In genomic region chr15:17932573-17932972, GRCm38 (mm10) we compare ENCODE assay signal across 31 mouse cellular contexts.
DNase-seq lines count a peak whose midpoint lies in the region; ATAC-seq and TF ChIP-seq lines count a peak whose summit lies in the region.
"Had no signal": no experiment of that assay in that cellular context is flagged by ENCODE, and none has a peak within 500 bp of the region (broad histone marks: within the 10 kb centered on the region; RNA-seq: fewer than 3 reads in every experiment).

No protein-coding gene starts in this region.

- H3K4me2 ChIP-seq in forebrain, embryonic 14.5 days (ENCODE audit: low read length): no peak overlapping the region
- no peak overlapping the region for H3K4me2 ChIP-seq in forebrain, postnatal 0 days (ENCODE audit: low read depth)
- H3K4me2 ChIP-seq in hindbrain, postnatal 0 days (ENCODE audit: low read depth, low read length): no peak overlapping the region
- H3K4me2 ChIP-seq in hindbrain, embryonic 14.5 days (replicated peaks): no peak overlapping the region
- H3K4me2 ChIP-seq in neural tube, embryonic 14.5 days (ENCODE audit: low read depth, low read length): no peak overlapping the region
- H3K4me2 ChIP-seq: embryonic facial prominence, embryonic 13.5 days; heart, embryonic 12.5 days; heart, embryonic 15.5 days; intestine, embryonic 15.5 days had no signal

- no peaks in the 10 kb centered on the region for H3K27me3 ChIP-seq in forebrain, embryonic 14.5 days (replicated peaks; ENCODE audit: control insufficient read depth, insufficient read depth, low read length)
- no peaks in the 10 kb centered on the region for H3K27me3 ChIP-seq in forebrain, postnatal 0 days (ENCODE audit: insufficient read depth, low read length)
- no peaks in the 10 kb centered on the region for H3K27me3 ChIP-seq in hindbrain, postnatal 0 days (ENCODE audit: insufficient read depth, low read length)
- H3K27me3 ChIP-seq in hindbrain, embryonic 14.5 days (ENCODE audit: control insufficient read depth, insufficient read depth, low read length): no peaks in the 10 kb centered on the region
- H3K27me3 ChIP-seq in neural tube, embryonic 14.5 days (ENCODE audit: control insufficient read depth, insufficient read depth, low read length): no peaks in the 10 kb centered on the region
- H3K27me3 ChIP-seq: CH12.LX; embryonic facial prominence, embryonic 13.5 days; heart, embryonic 12.5 days; heart, embryonic 15.5 days; intestine, embryonic 15.5 days; Patski had no signal

- H3K9me3 ChIP-seq in forebrain, embryonic 14.5 days (replicated peaks; ENCODE audit: control insufficient read depth, low read length): no peaks in the 10 kb centered on the region
- H3K9me3 ChIP-seq in forebrain, postnatal 0 days (ENCODE audit: low read length): no peaks in the 10 kb centered on the region
- H3K9me3 ChIP-seq in hindbrain, postnatal 0 days (ENCODE audit: low read length): no peaks in the 10 kb centered on the region
- H3K9me3 ChIP-seq in hindbrain, embryonic 14.5 days (ENCODE audit: control insufficient read depth, low read length): no peaks in the 10 kb centered on the region
- no peaks in the 10 kb centered on the region for H3K9me3 ChIP-seq in neural tube, embryonic 14.5 days (ENCODE audit: control insufficient read depth, low read length)
- H3K9me3 ChIP-seq: embryonic facial prominence, embryonic 10.5 days; embryonic facial prominence, embryonic 13.5 days; G1E; heart, embryonic 12.5 days; heart, embryonic 15.5 days; hindbrain, embryonic 10.5 days; intestine, embryonic 15.5 days had no signal

- H3K4me3 ChIP-seq in forebrain, embryonic 14.5 days (ENCODE audit: low read depth, low read length): no peak overlapping the region
- H3K4me3 ChIP-seq in forebrain, postnatal 0 days (ENCODE audit: low read depth, low read length): no peak overlapping the region
- no peak overlapping the region for H3K4me3 ChIP-seq in hindbrain, postnatal 0 days (ENCODE audit: low read length)
- no peak overlapping the region for H3K4me3 ChIP-seq in hindbrain, embryonic 14.5 days (replicated peaks; ENCODE audit: low read length)
- H3K4me3 ChIP-seq in neural tube, embryonic 14.5 days (ENCODE audit: low read depth, low read length): no peak overlapping the region
- H3K4me3 ChIP-seq: embryonic facial prominence, embryonic 10.5 days; embryonic facial prominence, embryonic 13.5 days; erythroblast, embryonic 14.5 days; heart, embryonic 12.5 days; heart, embryonic 15.5 days; hindbrain, embryonic 10.5 days; intestine, embryonic 15.5 days had no signal

- no peaks in the 10 kb centered on the region for H3K4me1 ChIP-seq in forebrain, embryonic 14.5 days (ENCODE audit: control insufficient read depth, insufficient read depth, low read length)
- H3K4me1 ChIP-seq in forebrain, postnatal 0 days (ENCODE audit: insufficient read depth): no peaks in the 10 kb centered on the region
- no peaks in the 10 kb centered on the region for H3K4me1 ChIP-seq in hindbrain, postnatal 0 days (ENCODE audit: insufficient read depth, low read length)
- no peaks in the 10 kb centered on the region for H3K4me1 ChIP-seq in hindbrain, embryonic 14.5 days (replicated peaks; ENCODE audit: control insufficient read depth, insufficient read depth, low read length)
- no peaks in the 10 kb centered on the region for H3K4me1 ChIP-seq in neural tube, embryonic 14.5 days (ENCODE audit: control insufficient read depth, insufficient read depth, low read length)
- H3K4me1 ChIP-seq: embryonic facial prominence, embryonic 10.5 days; embryonic facial prominence, embryonic 13.5 days; heart, embryonic 12.5 days; heart, embryonic 15.5 days; hindbrain, embryonic 10.5 days; intestine, embryonic 15.5 days had no signal

- 65% methylated on average over 3 of the region's 3 CpGs for WGBS in forebrain, embryonic 14.5 days
- 53% methylated on average over 3 of the region's 3 CpGs for WGBS in forebrain, postnatal 0 days
- WGBS in hindbrain, postnatal 0 days: 42% methylated on average over 3 of the region's 3 CpGs
- WGBS in hindbrain, embryonic 14.5 days: 49% methylated on average over 3 of the region's 3 CpGs
- 54% methylated on average over 3 of the region's 3 CpGs for WGBS in neural tube, embryonic 14.5 days

- TF ChIP-seq CTCF in forebrain, postnatal 0 days (IDR thresholded peaks at IDR 0.05; ENCODE audit: low read depth): no peak
- TF ChIP-seq CTCF in hindbrain, postnatal 0 days (IDR thresholded peaks at IDR 0.05; ENCODE audit: low read depth): no peak

- H3K9ac ChIP-seq in forebrain, embryonic 14.5 days (ENCODE audit: low read length): no peak overlapping the region
- H3K9ac ChIP-seq in forebrain, postnatal 0 days: no peak overlapping the region
- H3K9ac ChIP-seq in hindbrain, postnatal 0 days (replicated peaks; ENCODE audit: low read length): no peak overlapping the region
- H3K9ac ChIP-seq in hindbrain, embryonic 14.5 days: no peak overlapping the region
- no peak overlapping the region for H3K9ac ChIP-seq in neural tube, embryonic 14.5 days (replicated peaks; ENCODE audit: low read depth, low read length)
- H3K9ac ChIP-seq: embryonic facial prominence, embryonic 13.5 days; heart, embryonic 12.5 days; heart, embryonic 15.5 days; intestine, embryonic 15.5 days had no signal

- no peak overlapping the region for H3K27ac ChIP-seq in forebrain, embryonic 14.5 days (ENCODE audit: low read depth, low read length)
- no peak overlapping the region for H3K27ac ChIP-seq in forebrain, postnatal 0 days (ENCODE audit: low read depth, low read length)
- no peak overlapping the region for H3K27ac ChIP-seq in hindbrain, postnatal 0 days
- H3K27ac ChIP-seq in hindbrain, embryonic 14.5 days: no peak overlapping the region
- H3K27ac ChIP-seq in neural tube, embryonic 14.5 days (ENCODE audit: low read depth, low read length): no peak overlapping the region
- H3K27ac ChIP-seq: embryonic facial prominence, embryonic 10.5 days; embryonic facial prominence, embryonic 13.5 days; heart, embryonic 15.5 days; hindbrain, embryonic 10.5 days; intestine, embryonic 15.5 days had no signal

- peak; percentile 75; the same call in 1 of the 2 replicates for ATAC-seq in forebrain, embryonic 14.5 days
- no peak for ATAC-seq in forebrain, postnatal 0 days
- ATAC-seq in hindbrain, postnatal 0 days: peak; percentile 72
- ATAC-seq in hindbrain, embryonic 14.5 days (ENCODE audit: low FRiP score): no peak
- ATAC-seq in neural tube, embryonic 14.5 days (ENCODE audit: low read depth): peak; percentile 58; the same call in 1 of the 2 replicates
- ATAC-seq: intestine, embryonic 15.5 days; Patski had no signal

- no peaks in the 10 kb centered on the region for H3K36me3 ChIP-seq in forebrain, embryonic 14.5 days (ENCODE audit: control insufficient read depth, insufficient read depth, low read length)
- no peaks in the 10 kb centered on the region for H3K36me3 ChIP-seq in forebrain, postnatal 0 days (ENCODE audit: insufficient read depth)
- H3K36me3 ChIP-seq in hindbrain, postnatal 0 days (ENCODE audit: insufficient read depth, low read length): no peaks in the 10 kb centered on the region
- no peaks in the 10 kb centered on the region for H3K36me3 ChIP-seq in hindbrain, embryonic 14.5 days (replicated peaks; ENCODE audit: control insufficient read depth, insufficient read depth)
- no peaks in the 10 kb centered on the region for H3K36me3 ChIP-seq in neural tube, embryonic 14.5 days (ENCODE audit: control insufficient read depth, insufficient read depth, low read length)
- H3K36me3 ChIP-seq: embryonic facial prominence, embryonic 10.5 days; embryonic facial prominence, embryonic 13.5 days; G1E; heart, embryonic 12.5 days; heart, embryonic 15.5 days; hindbrain, embryonic 10.5 days; intestine, embryonic 15.5 days had no signal

- peak; percentile 23 to 55 for DNase-seq in cerebellum, postnatal 14 days
- DNase-seq in cerebellum, adult 8-10 months: no peak
- DNase-seq in forebrain, embryonic 14.5 days (ENCODE audit: low spot score): peak; percentile 33
- no peak for DNase-seq in forebrain, postnatal 0 days
- peak; percentile 68 for DNase-seq in hindbrain, postnatal 0 days (ENCODE audit: low spot score)
- DNase-seq in hindbrain, embryonic 14.5 days (ENCODE audit: low spot score): no peak
- DNase-seq in neural tube, embryonic 10.5 days (ENCODE audit: extremely low spot score, low spot score): no peak
- DNase-seq: adrenal gland, postnatal 10 days; adrenal gland, postnatal 36 days; B cell, adult 2 months; cerebellum, adult 11-12 months; cerebellum, adult 9-10 months; cerebellum, postnatal 36 days; embryo, embryonic 11 days; gastrocnemius, postnatal 25 days; heart, adult 18-20 months; heart, postnatal 10 days; heart, postnatal 36 days; kidney, adult 11 months; kidney, adult 8-10 months had no signal

Comparison
In these comparisons a context has a peak if more than half of its experiments do, and no peak if none do; other contexts are left out.
1. DNase-seq: peak in cerebellum, postnatal 14 days (2 of 2), forebrain, embryonic 14.5 days (single experiment) and hindbrain, postnatal 0 days (single experiment); none in cerebellum, adult 8-10 months (single experiment), forebrain, postnatal 0 days (single experiment), hindbrain, embryonic 14.5 days (single experiment) and neural tube, embryonic 10.5 days (single experiment).
2. ATAC-seq: peak in forebrain, embryonic 14.5 days (single experiment), hindbrain, postnatal 0 days (single experiment) and neural tube, embryonic 14.5 days (single experiment); none in forebrain, postnatal 0 days (single experiment) and hindbrain, embryonic 14.5 days (single experiment).